Mouse (Mus musculus): ENCODE data around the gene Cd52. TPM values are rescaled to one million over a fixed set of nuclear protein-coding genes. Genes with fewer than 3 reads are reported as not detected.
"Not testable (repeated sequence)": the region's sequence is repeated elsewhere in the genome, so short reads cannot be mapped to it uniquely, and the experiment has no call there.

Cd52 gene
- polyA plus RNA-seq (2014; fragmentation: Nextera tagmentation; extraction: Ambion mirVana) = 5.2 and 5.4 TPM in 2 replicates

GRCm38 (mm10) chr4:134094923-134095547, at the start of gene Cd52:
Cd52 (minus strand) TSS chr4:134095082.
- no peak within 1 kb of the TSS for H3K27ac ChIP-seq (replicated peaks; ENCODE audit: low read depth, low read length)
- H3K4me2 ChIP-seq (ENCODE audit: low read depth, low read length) = no peak within 1 kb of the TSS
- no peak within 1 kb of the TSS for H3K9ac ChIP-seq (replicated peaks; ENCODE audit: low read length)
- H3K27me3 ChIP-seq (ENCODE audit: control insufficient read depth, insufficient read depth, low read length) = no peaks in the 10 kb centered on the region
- 50% methylated on average over 3 of the region's 3 CpGs for WGBS
- DNase-seq (ENCODE audit: low spot score) (no peak), ATAC-seq (replicated peaks; ENCODE audit: insufficient number of reproducible peaks, low FRiP score, low TSS enrichment, low read depth) (no peak)
- no peaks in the 10 kb centered on the region for H3K4me1 ChIP-seq (ENCODE audit: control insufficient read depth, insufficient read depth, low read length)
- H3K4me3 ChIP-seq (ENCODE audit: low read depth, low read length) = no peak within 1 kb of the TSS
- no peaks in the 10 kb centered on the region for H3K36me3 ChIP-seq (replicated peaks; ENCODE audit: control insufficient read depth, insufficient read depth, low read depth, low read length)
- no peaks in the 10 kb centered on the region for H3K9me3 ChIP-seq (replicated peaks; ENCODE audit: control insufficient read depth, low read length)

GRCm38 (mm10) chr4:134144297-134144696, 49.4 kb upstream of the Cd52 start:
- 92% methylated on average over 5 of the region's 5 CpGs for WGBS
- not testable (repeated sequence) for H3K9me3 ChIP-seq (replicated peaks; ENCODE audit: control insufficient read depth, low read length); H3K27me3 ChIP-seq (ENCODE audit: control insufficient read depth, insufficient read depth, low read length); H3K4me1 ChIP-seq (ENCODE audit: control insufficient read depth, insufficient read depth, low read length); H3K36me3 ChIP-seq (replicated peaks; ENCODE audit: control insufficient read depth, insufficient read depth, low read depth, low read length); ATAC-seq (replicated peaks; ENCODE audit: insufficient number of reproducible peaks, low FRiP score, low TSS enrichment, low read depth); H3K4me2 ChIP-seq (ENCODE audit: low read depth, low read length); H3K9ac ChIP-seq (replicated peaks; ENCODE audit: low read length); DNase-seq (ENCODE audit: low spot score); H3K27ac ChIP-seq (replicated peaks; ENCODE audit: low read depth, low read length); H3K4me3 ChIP-seq (ENCODE audit: low read depth, low read length)

- Histone ChIP-seq H3K36me3 (replicated peaks; ENCODE audit: control insufficient read depth, insufficient read depth, low read depth, low read length) (no peaks in the 10 kb centered on the region), H3K9ac (replicated peaks; ENCODE audit: low read length) (no peak overlapping the region), H3K4me2 (ENCODE audit: low read depth, low read length) (no peak overlapping the region), H3K27ac (replicated peaks; ENCODE audit: low read depth, low read length) (no peak overlapping the region), H3K9me3 (replicated peaks; ENCODE audit: control insufficient read depth, low read length) (no peaks in the 10 kb centered on the region), H3K4me3 (ENCODE audit: low read depth, low read length) (no peak overlapping the region), H3K4me1 (ENCODE audit: control insufficient read depth, insufficient read depth, low read length) (no peaks in the 10 kb centered on the region; the same call in 1 of the 2 replicates), H3K27me3 (ENCODE audit: control insufficient read depth, insufficient read depth, low read length) (no peaks in the 10 kb centered on the region)
- ATAC-seq (replicated peaks; ENCODE audit: insufficient number of reproducible peaks, low FRiP score, low TSS enrichment, low read depth) (no peak), DNase-seq (ENCODE audit: low spot score) (no peak)
- 81% methylated on average over 2 of the region's 2 CpGs for WGBS
Measured at GRCm38 (mm10) chr4:134138857-134139256, 44.0 kb upstream of the Cd52 start.

- Histone ChIP-seq H3K27me3 (ENCODE audit: control insufficient read depth, insufficient read depth, low read length) (no peaks in the 10 kb centered on the region), H3K27ac (replicated peaks; ENCODE audit: low read depth, low read length) (0 out of 2 replicates have a peak overlapping the region, but pooled peaks have one; percentile 14), H3K9ac (replicated peaks; ENCODE audit: low read length) (no peak overlapping the region), H3K4me1 (ENCODE audit: control insufficient read depth, insufficient read depth, low read length) (no peaks in the 10 kb centered on the region; the same call in 1 of the 2 replicates), H3K9me3 (replicated peaks; ENCODE audit: control insufficient read depth, low read length) (no peaks in the 10 kb centered on the region), H3K4me3 (ENCODE audit: low read depth, low read length) (no peak overlapping the region), H3K4me2 (ENCODE audit: low read depth, low read length) (no peak overlapping the region), H3K36me3 (replicated peaks; ENCODE audit: control insufficient read depth, insufficient read depth, low read depth, low read length) (no peaks in the 10 kb centered on the region)
- no peak for ATAC-seq (replicated peaks; ENCODE audit: insufficient number of reproducible peaks, low FRiP score, low TSS enrichment, low read depth)
- peak; percentile 65 for DNase-seq (ENCODE audit: low spot score)
- WGBS = 40% methylated on average over 3 of the region's 3 CpGs
Measured at GRCm38 (mm10) chr4:134136280-134136926, 41.5 kb upstream of the Cd52 start.

GRCm38 (mm10) chr4:134132519-134133095, 37.7 kb upstream of the Cd52 start:
- Histone ChIP-seq H3K9me3 (replicated peaks; ENCODE audit: control insufficient read depth, low read length) (no peaks in the 10 kb centered on the region), H3K27ac (replicated peaks; ENCODE audit: low read depth, low read length) (no peak overlapping the region), H3K4me2 (ENCODE audit: low read depth, low read length) (no peak overlapping the region), H3K27me3 (ENCODE audit: control insufficient read depth, insufficient read depth, low read length) (no peaks in the 10 kb centered on the region), H3K4me1 (ENCODE audit: control insufficient read depth, insufficient read depth, low read length) (peaks cover 5% of the 10 kb centered on the region), H3K4me3 (ENCODE audit: low read depth, low read length) (no peak overlapping the region), H3K9ac (replicated peaks; ENCODE audit: low read length) (no peak overlapping the region), H3K36me3 (replicated peaks; ENCODE audit: control insufficient read depth, insufficient read depth, low read depth, low read length) (peaks cover 3% of the 10 kb centered on the region; the same call in 1 of the 2 replicates)
- DNase-seq (ENCODE audit: low spot score) (no peak), ATAC-seq (replicated peaks; ENCODE audit: insufficient number of reproducible peaks, low FRiP score, low TSS enrichment, low read depth) (no peak)
- 79% methylated on average over 8 of the region's 8 CpGs for WGBS

GRCm38 (mm10) chr4:134132117-134132516, 37.2 kb upstream of the Cd52 start:
- Histone ChIP-seq H3K4me3 (ENCODE audit: low read depth, low read length) (no peak overlapping the region), H3K36me3 (replicated peaks; ENCODE audit: control insufficient read depth, insufficient read depth, low read depth, low read length) (peaks cover 3% of the 10 kb centered on the region; the same call in 1 of the 2 replicates), H3K27me3 (ENCODE audit: control insufficient read depth, insufficient read depth, low read length) (no peaks in the 10 kb centered on the region), H3K9me3 (replicated peaks; ENCODE audit: control insufficient read depth, low read length) (no peaks in the 10 kb centered on the region), H3K4me1 (ENCODE audit: control insufficient read depth, insufficient read depth, low read length) (peaks cover 5% of the 10 kb centered on the region), H3K27ac (replicated peaks; ENCODE audit: low read depth, low read length) (no peak overlapping the region), H3K9ac (replicated peaks; ENCODE audit: low read length) (no peak overlapping the region), H3K4me2 (ENCODE audit: low read depth, low read length) (no peak overlapping the region)
- ATAC-seq (replicated peaks; ENCODE audit: insufficient number of reproducible peaks, low FRiP score, low TSS enrichment, low read depth) (no peak), DNase-seq (ENCODE audit: low spot score) (no peak)
- WGBS = 84% methylated on average over 3 of the region's 3 CpGs

- H3K27ac ChIP-seq (replicated peaks; ENCODE audit: low read depth, low read length) = no peak overlapping the region
- DNase-seq (ENCODE audit: low spot score) (no peak), ATAC-seq (replicated peaks; ENCODE audit: insufficient number of reproducible peaks, low FRiP score, low TSS enrichment, low read depth) (no peak)
- no peak overlapping the region for H3K4me3 ChIP-seq (ENCODE audit: low read depth, low read length)
- WGBS = 46% methylated on average over 6 of the region's 6 CpGs
- peaks cover 5% of the 10 kb centered on the region; the same call in 1 of the 2 replicates for H3K4me1 ChIP-seq (ENCODE audit: control insufficient read depth, insufficient read depth, low read length)
- peaks cover 3% of the 10 kb centered on the region; the same call in 1 of the 2 replicates for H3K36me3 ChIP-seq (replicated peaks; ENCODE audit: control insufficient read depth, insufficient read depth, low read depth, low read length)
- peak overlapping the region; percentile 88 for H3K9ac ChIP-seq (replicated peaks; ENCODE audit: low read length)
- peak overlapping the region; percentile 89 for H3K4me2 ChIP-seq (ENCODE audit: low read depth, low read length)
- no peaks in the 10 kb centered on the region for H3K9me3 ChIP-seq (replicated peaks; ENCODE audit: control insufficient read depth, low read length)
- no peaks in the 10 kb centered on the region for H3K27me3 ChIP-seq (ENCODE audit: control insufficient read depth, insufficient read depth, low read length)
Measured at GRCm38 (mm10) chr4:134129482-134129881, 34.6 kb upstream of the Cd52 start.

GRCm38 (mm10) chr4:134128983-134129362, 34.1 kb upstream of the Cd52 start:
- no peaks in the 10 kb centered on the region for H3K9me3 ChIP-seq (replicated peaks; ENCODE audit: control insufficient read depth, low read length)
- peak overlapping the region; percentile 89 for H3K4me2 ChIP-seq (ENCODE audit: low read depth, low read length)
- WGBS = 1% methylated on average over 14 of the region's 14 CpGs
- ATAC-seq (replicated peaks; ENCODE audit: insufficient number of reproducible peaks, low FRiP score, low TSS enrichment, low read depth) (peak; percentile 17; the same call in 1 of the 2 replicates), DNase-seq (ENCODE audit: low spot score) (no peak)
- H3K27me3 ChIP-seq (ENCODE audit: control insufficient read depth, insufficient read depth, low read length) = no peaks in the 10 kb centered on the region
- peak overlapping the region; percentile 70 for H3K27ac ChIP-seq (replicated peaks; ENCODE audit: low read depth, low read length)
- peak overlapping the region; percentile 82 for H3K4me3 ChIP-seq (ENCODE audit: low read depth, low read length)
- peak overlapping the region; percentile 88 for H3K9ac ChIP-seq (replicated peaks; ENCODE audit: low read length)
- H3K36me3 ChIP-seq (replicated peaks; ENCODE audit: control insufficient read depth, insufficient read depth, low read depth, low read length) = peaks cover 3% of the 10 kb centered on the region; the same call in 1 of the 2 replicates
- peaks cover 5% of the 10 kb centered on the region; the same call in 1 of the 2 replicates for H3K4me1 ChIP-seq (ENCODE audit: control insufficient read depth, insufficient read depth, low read length)
